Mouse (Mus musculus) Patski (cell line): Measurements from ENCODE around the gene Pate2. TPM values are rescaled to one million over a fixed set of nuclear protein-coding genes. Genes with fewer than 3 reads are reported as not detected.
"Not testable (repeated sequence)": the region's sequence is repeated elsewhere in the genome, so short reads cannot be mapped to it uniquely, and the experiment has no call there.

Experiments
- ATAC-seq: fragments of 100-300 bp; one replicate; pipeline ENCODE4 v1.8.0; 2021
- CTCF ChIA-PET: fragments of 350-600 bp; sonication (Branson Sonifier 250); formaldehyde crosslinking; loops from one replicate; lab custom pipeline; 2022; ENCODE audit warnings: inconsistent platforms; lab: Charles Lee
- POLR2A ChIA-PET: fragments of 350-600 bp; sonication (Branson Sonifier 250); formaldehyde crosslinking; loops from one replicate; lab custom pipeline; 2022; ENCODE audit warnings: antibody characterized with exemption, inconsistent platforms; lab: Charles Lee
- DNase-seq: peaks from one replicate; pipeline ENCODE4 v3.0.0-alpha.2; 2011; ENCODE audit warnings: low read depth, low spot score
- H3K27me3 ChIP-seq: fragments of 371-371 bp; one replicate; pipeline ENCODE4 v1.5.1; 2021
- CTCF ChIP-seq: fragments of 100-300 bp; IDR thresholded peaks from one replicate; pipeline ENCODE4 v1.5.1; 2021
- in situ Hi-C: fragments of 300-500 bp; cut with MboI; formaldehyde crosslinking; loops from 3 replicates; pipeline ENCODE4 v1.11.1; 2018; ENCODE audit warnings: low pct_unique_long_range_greater_than_20kb, mixed read lengths
- polyA plus RNA-seq: library from polyadenylated mRNA; unstranded; gene quantifications from one replicate; pipeline ENCODE4 v1.2.3, GENCODE M21; 2021

Gene Pate2
- polyA plus RNA-seq, 1 experiment from 2014 or later = 0.28 TPM

DNA sequence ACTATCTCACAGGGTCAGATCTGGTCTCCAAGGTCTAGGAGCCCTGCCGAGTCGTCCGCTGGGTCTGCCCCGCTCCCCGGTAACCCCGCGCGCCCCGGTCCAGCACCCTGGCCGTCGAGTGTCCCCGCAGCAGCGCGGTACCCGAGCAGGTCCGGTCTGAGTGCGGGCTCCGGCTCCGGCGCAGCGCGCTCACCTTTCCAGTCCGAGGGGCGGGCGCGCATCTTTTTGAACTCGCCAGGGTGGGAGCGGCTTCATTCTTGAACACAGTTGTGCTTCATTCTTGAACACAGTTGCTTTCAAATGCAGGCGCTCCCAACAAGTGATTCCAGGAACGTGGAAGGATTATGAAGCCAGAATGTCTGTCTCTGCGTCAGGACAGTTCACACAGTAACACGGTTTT lies 4.3 kb downstream of the Pate2 start:
- ChIA-PET CTCF (no interaction called here), POLR2A (no interaction called here)
- DNase-seq = no peak
- peaks cover 12% of the 10 kb centered on the region for H3K27me3 ChIP-seq
- TF ChIP-seq CTCF = no peak
- in situ Hi-C loops = no loop called here
- ATAC-seq = no peak

DNA sequence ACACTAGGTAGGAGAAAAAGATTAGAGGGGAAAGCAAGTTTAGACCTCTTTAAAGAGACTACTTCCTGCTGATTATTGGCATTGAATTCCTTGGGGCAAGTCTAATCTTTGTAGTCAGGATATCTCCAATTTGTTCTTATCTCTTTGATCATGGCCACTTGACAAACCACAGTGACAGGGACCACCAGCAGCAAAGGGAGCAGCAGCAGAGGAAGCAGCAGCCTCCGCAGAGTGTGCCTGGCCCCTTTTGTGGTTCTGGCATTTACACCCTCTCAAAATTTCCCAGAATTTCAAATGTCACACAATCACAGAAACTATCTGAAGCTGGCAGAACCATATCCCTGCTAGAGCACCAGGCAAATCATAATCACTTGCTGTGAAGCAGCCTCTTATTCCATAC lies 17.6 kb downstream of the Pate2 start:
- ChIA-PET CTCF (no interaction called here), POLR2A (interaction anchor here (0.7 kb wide), 1 partner anchor 847 kb away, joined by 4 read pairs; no protein-coding TSS in a partner anchor)
- no peak for ATAC-seq
- no peak for DNase-seq
- H3K27me3 ChIP-seq = peaks cover 31% of the 10 kb centered on the region
- in situ Hi-C loops = no loop called here
- TF ChIP-seq CTCF = no peak

DNA sequence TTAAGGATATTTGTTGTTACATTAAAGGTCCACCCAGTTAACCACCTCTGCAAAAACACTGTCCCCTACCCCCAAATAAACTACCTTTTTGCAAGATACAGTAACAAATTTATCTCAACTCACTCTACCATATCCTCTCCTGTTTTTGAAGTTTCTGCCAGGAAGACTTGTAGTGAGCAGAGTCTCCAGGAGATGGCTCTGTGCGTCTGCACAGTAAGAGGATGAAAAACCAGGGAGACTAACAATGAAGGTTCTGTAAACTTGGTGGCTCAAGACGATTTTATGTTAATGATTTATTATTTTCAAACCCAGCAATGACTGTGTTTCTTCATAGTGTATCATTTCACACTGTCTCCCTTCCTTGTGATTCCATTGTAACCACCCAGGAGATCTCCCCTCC lies 22.8 kb downstream of the Pate2 start:
- CTCF ChIA-PET = interaction anchor here (0.6 to 1.0 kb wide), 2 partner anchors 22 to 1095 kb away, joined by 3 to 4 read pairs; no protein-coding TSS in a partner anchor

DNA sequence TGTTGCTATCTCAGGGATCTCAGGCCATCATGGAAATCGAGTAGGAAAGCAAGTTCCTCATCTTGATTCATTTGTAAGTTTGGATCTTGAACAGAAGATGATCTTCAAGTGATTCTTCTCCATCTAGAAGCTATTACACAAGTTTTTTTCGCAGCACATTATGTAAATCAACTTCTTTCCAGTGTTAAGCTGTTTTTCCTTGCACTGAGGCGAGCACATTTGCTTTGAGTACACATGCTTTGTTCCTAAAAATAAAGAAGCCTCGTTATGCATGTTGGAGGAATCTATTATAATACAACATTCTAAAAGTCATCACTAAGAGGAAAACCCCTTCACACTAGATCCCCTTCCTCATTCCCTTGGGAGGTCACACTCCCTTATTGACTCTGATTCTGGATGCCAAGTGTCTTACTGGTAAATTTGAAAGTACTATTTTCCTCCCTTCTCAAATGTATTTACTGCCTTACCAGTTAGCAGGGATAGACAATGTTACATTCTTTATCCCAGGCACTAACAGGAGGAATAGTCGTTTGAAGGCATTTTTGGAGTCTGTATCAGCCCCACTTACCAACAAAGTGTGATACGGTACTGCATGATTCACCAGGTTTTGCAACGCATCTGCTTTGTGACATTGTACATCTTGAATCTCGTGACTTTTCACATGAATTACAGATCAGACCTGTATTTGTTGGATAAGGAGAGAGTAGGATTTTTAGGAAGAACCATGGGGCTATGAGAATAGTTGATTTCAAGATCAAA lies 37.7 kb downstream of the Pate2 start:
- ChIA-PET POLR2A (no interaction called here), CTCF (no interaction called here)
- no peak for DNase-seq
- in situ Hi-C loops = loop anchor here (5.0 kb wide), 1 partner anchor 354 kb away; no protein-coding TSS in a partner anchor
- TF ChIP-seq CTCF = no peak
- H3K27me3 ChIP-seq = peaks cover 29% of the 10 kb centered on the region
- no peak for ATAC-seq

More for the DNA sequence above, 22.8 kb downstream of the Pate2 start:
- H3K27me3 ChIP-seq = peaks cover 12% of the 10 kb centered on the region
- peak; percentile 76 for ATAC-seq
- in situ Hi-C loops = loop anchor here (10.0 kb wide), 2 partner anchors 112 to 1092 kb away; no protein-coding TSS in a partner anchor
- POLR2A ChIA-PET = interaction anchor here (0.6 kb wide), 1 partner anchor 260 kb away, joined by 5 read pairs; no protein-coding TSS in a partner anchor
- DNase-seq = no peak
- TF ChIP-seq CTCF = peak; percentile 78

DNA sequence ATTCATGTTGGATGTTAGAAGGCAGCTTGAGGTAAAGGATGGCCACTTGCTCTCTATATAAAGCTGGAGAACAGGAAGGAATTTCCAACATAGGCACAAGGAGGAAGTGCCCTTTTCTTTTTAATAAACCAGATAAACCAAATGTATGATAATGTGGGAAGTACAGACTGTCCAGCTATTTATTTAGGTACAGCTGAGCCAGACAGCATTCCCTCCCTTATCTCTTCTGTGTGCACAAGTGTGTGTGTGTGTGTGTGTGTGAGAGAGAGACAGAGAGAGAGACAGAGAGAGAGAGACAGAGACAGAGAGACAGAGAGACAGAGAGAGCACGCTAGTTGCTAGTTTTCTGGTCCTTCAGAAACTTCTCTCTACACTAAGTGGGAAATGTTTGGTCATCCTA lies 41.8 kb downstream of the Pate2 start, which contains the start of gene Pate4:
Gene Pate4 (minus strand): TSS at position 101 of the 400 bp plus-strand sequence.
- no peak for TF ChIP-seq CTCF
- in situ Hi-C loops = no loop called here
- DNase-seq (no peak), ATAC-seq (no peak)
- H3K27me3 ChIP-seq = peaks cover 32% of the 10 kb centered on the region
- ChIA-PET POLR2A (no interaction called here), CTCF (no interaction called here)

DNA sequence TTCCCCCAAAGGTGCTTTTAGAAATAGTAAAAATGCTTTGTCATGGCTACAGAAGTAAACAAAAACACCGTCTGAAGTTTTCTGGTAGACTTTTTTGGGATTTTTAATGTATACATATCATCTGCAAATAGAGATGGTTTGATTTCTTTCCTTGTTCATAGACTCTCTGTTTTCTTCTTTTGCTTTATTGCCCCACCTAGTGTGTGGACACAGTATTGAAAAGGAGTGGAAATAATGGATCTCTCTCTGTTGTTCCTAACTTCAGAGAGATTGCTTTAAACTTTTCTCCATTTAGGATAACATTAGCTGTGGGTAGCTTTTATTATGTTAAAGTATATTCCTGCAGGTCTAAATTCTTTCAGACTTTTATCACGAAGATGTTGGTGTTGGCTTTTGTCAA lies 43.9 kb downstream of the Pate2 start:
- ChIA-PET POLR2A (no interaction called here), CTCF (interaction anchor here (1.4 kb wide), 1 partner anchor 19 kb away, joined by 3 read pairs; no protein-coding TSS in a partner anchor)
- ATAC-seq = no peak
- TF ChIP-seq CTCF = peak; percentile 30
- no peak for DNase-seq
- peaks cover 21% of the 10 kb centered on the region for H3K27me3 ChIP-seq
- in situ Hi-C loops = no loop called here

DNA sequence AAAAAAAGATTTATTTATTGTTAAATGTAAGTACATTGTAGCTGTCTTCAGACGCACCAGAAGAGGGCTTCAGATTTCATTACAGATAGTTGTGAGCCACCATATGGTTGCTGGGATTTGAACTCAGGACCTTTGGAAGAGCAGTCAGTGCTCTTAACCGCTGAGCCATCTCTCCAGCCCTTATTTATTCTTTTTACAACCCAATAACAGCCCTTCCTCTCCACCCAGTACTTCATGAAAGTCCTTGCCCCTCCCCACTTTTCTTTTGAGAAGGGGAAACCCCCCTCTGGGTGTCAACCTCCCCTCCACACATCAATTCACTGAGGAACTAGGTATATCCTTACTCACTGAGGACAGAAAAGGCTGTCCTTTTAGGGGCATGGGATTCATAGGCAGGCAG lies 46.7 kb downstream of the Pate2 start:
- peaks cover 22% of the 10 kb centered on the region for H3K27me3 ChIP-seq
- CTCF ChIA-PET, in situ Hi-C loops, ATAC-seq, POLR2A ChIA-PET, DNase-seq: not testable (repeated sequence)

DNA sequence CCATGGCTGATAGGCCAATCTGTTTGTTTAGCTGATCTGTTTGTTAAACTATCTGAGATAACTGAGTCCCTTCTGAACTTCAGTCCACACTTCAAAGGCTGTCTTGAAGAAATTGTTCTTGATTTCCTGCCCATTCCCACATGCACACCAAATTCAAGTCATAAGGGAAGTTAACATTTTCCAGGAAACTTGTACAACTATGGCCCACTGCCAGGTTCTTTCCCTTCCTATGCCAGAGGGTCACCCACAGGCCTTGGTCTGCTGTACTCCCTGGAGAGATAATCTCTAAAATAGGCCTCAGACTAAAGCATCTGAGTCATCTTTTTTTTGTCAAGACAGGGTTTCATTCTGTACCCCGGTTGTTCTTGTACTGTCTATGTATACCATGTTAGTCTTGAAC lies 62.9 kb downstream of the Pate2 start:
- DNase-seq = no peak

DNA sequence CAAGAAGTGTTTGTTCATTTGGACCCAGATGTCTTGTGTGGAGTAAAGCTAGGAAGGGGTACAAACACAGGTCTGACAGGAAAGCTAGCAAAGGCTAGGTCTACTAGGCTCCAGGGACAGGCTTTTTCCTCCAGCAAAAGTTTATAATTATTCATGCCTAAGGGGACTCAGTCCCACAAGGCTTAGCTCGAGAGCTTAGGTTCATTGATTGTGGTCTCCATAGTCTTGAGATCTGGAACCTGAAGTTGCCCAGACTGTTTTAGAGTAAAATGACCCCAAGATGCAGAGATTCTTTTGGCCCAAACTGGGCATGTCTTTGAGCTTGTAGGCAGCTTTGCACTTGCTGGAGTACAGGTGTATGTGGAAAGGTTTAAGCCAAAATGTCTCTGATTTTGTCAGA lies 78.0 kb downstream of the Pate2 start, which contains the start of gene Pate3:
Gene Pate3 (minus strand): TSS at position 101 of the 400 bp plus-strand sequence.
- ChIA-PET POLR2A (no interaction called here), CTCF (no interaction called here)
- no peak for DNase-seq
- in situ Hi-C loops = no loop called here
- no peak for TF ChIP-seq CTCF
- ATAC-seq = no peak
- peaks cover 13% of the 10 kb centered on the region for H3K27me3 ChIP-seq

More for the DNA sequence above, 62.9 kb downstream of the Pate2 start:
- peaks cover 6% of the 10 kb centered on the region for H3K27me3 ChIP-seq
- ChIA-PET CTCF (no interaction called here), POLR2A (no interaction called here)
- TF ChIP-seq CTCF = no peak
- ATAC-seq = no peak
- in situ Hi-C loops = no loop called here

DNA sequence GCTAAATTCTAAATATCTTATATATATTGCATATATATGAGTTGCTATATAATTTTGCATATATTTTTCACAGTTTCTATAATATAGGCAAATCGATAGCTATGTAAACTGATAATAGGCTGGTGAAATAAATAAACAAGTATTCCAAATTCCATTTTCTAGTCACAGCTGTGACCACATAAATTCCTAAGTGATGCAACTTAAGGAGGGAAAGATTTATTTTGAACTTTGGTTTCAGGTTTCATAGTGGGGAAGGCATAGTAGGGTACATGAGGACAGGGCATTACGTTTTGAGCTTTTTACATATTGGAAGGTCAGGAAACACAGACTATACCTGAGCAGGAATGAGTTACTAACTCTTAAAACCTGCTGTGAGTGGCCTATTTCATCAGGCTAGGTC lies 103.5 kb downstream of the Pate2 start:
- POLR2A ChIA-PET = no interaction called here
- DNase-seq (no peak), ATAC-seq (no peak)
- CTCF ChIA-PET = no interaction called here
- H3K27me3 ChIP-seq = no peaks in the 10 kb centered on the region
- no peak for TF ChIP-seq CTCF
- in situ Hi-C loops = no loop called here

DNA sequence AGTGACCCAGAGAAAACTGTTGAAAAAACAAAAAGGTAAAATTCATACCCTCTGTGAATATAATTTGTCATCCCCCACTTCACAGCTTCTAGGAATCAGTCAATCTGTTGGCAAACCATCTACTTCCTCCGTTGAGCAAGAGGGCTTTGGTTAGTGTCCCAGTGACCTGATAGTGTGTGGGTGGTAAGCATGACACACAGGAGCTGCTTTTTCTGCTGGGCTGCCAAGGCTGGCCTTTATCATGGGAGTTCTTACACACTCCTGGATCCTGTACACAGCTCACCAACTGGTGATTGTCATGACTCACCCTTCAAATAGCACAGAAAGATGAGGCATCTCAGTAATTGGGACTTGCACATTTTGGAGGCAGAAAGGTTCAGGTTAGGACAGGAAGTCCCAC lies 116.9 kb downstream of the Pate2 start, which contains the start of gene Pate1:
Gene Pate1 (minus strand): TSS at position 378 of the 400 bp plus-strand sequence.
- CTCF ChIA-PET = no interaction called here
- ATAC-seq (peak; percentile 57), DNase-seq (peak; percentile 3)
- in situ Hi-C loops = no loop called here
- POLR2A ChIA-PET = no interaction called here
- peaks cover 13% of the 10 kb centered on the region for H3K27me3 ChIP-seq
- TF ChIP-seq CTCF = no peak
